Comparison of ENCODE assay signal across 30 mouse cellular contexts in genomic region chr11:99098924-99099323, GRCm38 (mm10). TPM values are rescaled to one million over a fixed set of nuclear protein-coding genes. Genes with fewer than 3 reads are reported as not detected.
DNase-seq lines count a peak whose midpoint lies in the region; ATAC-seq and TF ChIP-seq lines count a peak whose summit lies in the region.
"Had no signal": no experiment of that assay in that cellular context is flagged by ENCODE, and none has a peak within 500 bp of the region (broad histone marks: within the 10 kb centered on the region; RNA-seq: fewer than 3 reads in every experiment).

No protein-coding gene starts in this region.

- H3K27ac ChIP-seq in intestine, embryonic 16.5 days (ENCODE audit: low read length): no peak overlapping the region
- no peak overlapping the region for H3K27ac ChIP-seq in intestine, postnatal 0 days (ENCODE audit: low read depth, low read length)
- H3K27ac ChIP-seq in limb, embryonic 13.5 days: peak overlapping the region; percentile 72
- H3K27ac ChIP-seq: embryonic facial prominence, embryonic 12.5 days; hindbrain, embryonic 14.5 days; liver, embryonic 13.5 days; macrophage; midbrain, embryonic 15.5 days; neural tube, embryonic 15.5 days had no signal

- H3K27me3 ChIP-seq in intestine, embryonic 16.5 days (replicated peaks; ENCODE audit: control insufficient read depth, insufficient read depth, low read length): no peaks in the 10 kb centered on the region
- H3K27me3 ChIP-seq in intestine, postnatal 0 days (replicated peaks; ENCODE audit: control insufficient read depth, insufficient read depth, low read length): no peaks in the 10 kb centered on the region
- H3K27me3 ChIP-seq in limb, embryonic 13.5 days: no peaks in the 10 kb centered on the region
- H3K27me3 ChIP-seq: embryonic facial prominence, embryonic 12.5 days; liver, embryonic 13.5 days; midbrain, embryonic 15.5 days; neural tube, embryonic 15.5 days had no signal

- ATAC-seq in intestine, embryonic 16.5 days: no peak
- no peak for ATAC-seq in intestine, postnatal 0 days
- ATAC-seq in activated CD4-positive, CD25-positive, alpha-beta regulatory T cell, adult 4 months: peak; percentile 46
- no peak for ATAC-seq in limb, embryonic 13.5 days (ENCODE audit: low FRiP score, low read depth)
- no peak for ATAC-seq in megakaryocyte progenitor cell, adult 5-6 weeks (replicated peaks; ENCODE audit: poor library complexity)
- ATAC-seq: forebrain, embryonic 14.5 days; inflammation-experienced regulatory T-cells, adult 6 months; lung, postnatal 0 days; midbrain, embryonic 15.5 days had no signal

- H3K4me3 ChIP-seq in intestine, embryonic 16.5 days (ENCODE audit: low read length): no peak overlapping the region
- H3K4me3 ChIP-seq in intestine, postnatal 0 days (ENCODE audit: low read depth, low read length): no peak overlapping the region
- no peak overlapping the region for H3K4me3 ChIP-seq in limb, embryonic 13.5 days
- H3K4me3 ChIP-seq: embryonic facial prominence, embryonic 12.5 days; liver, embryonic 13.5 days; midbrain, embryonic 15.5 days; neural tube, embryonic 15.5 days had no signal

- DNase-seq in 416B (ENCODE audit: low read depth): peak; percentile 59
- no peak for DNase-seq in frontal cortex, adult 2 months (ENCODE audit: extremely low spot score in 1 of 2, low spot score in 1 of 2)
- no peak for DNase-seq in lung, postnatal 36 days
- DNase-seq: adrenal gland, adult 8-10 months; cerebellum, adult 8-10 months; cerebellum, postnatal 36 days; layer of hippocampus, postnatal 36 days; liver, embryonic 13.5 days; lung, adult 18-20 months; retina, postnatal 1 day; spleen, adult 18-20 months; thymus, adult 2 months; thymus, postnatal 36 days had no signal

- WGBS in intestine, embryonic 16.5 days: 89% methylated on average over 9 of the region's 9 CpGs
- 87% methylated on average over 9 of the region's 9 CpGs for WGBS in intestine, postnatal 0 days
- 90% methylated on average over 9 of the region's 9 CpGs for WGBS in limb, embryonic 13.5 days

- no peaks in the 10 kb centered on the region for H3K36me3 ChIP-seq in intestine, embryonic 16.5 days (ENCODE audit: control insufficient read depth, insufficient read depth, low read length)
- H3K36me3 ChIP-seq in intestine, postnatal 0 days (ENCODE audit: control insufficient read depth, insufficient read depth): no peaks in the 10 kb centered on the region
- no peaks in the 10 kb centered on the region for H3K36me3 ChIP-seq in limb, embryonic 13.5 days
- H3K36me3 ChIP-seq: embryonic facial prominence, embryonic 12.5 days; liver, embryonic 13.5 days; midbrain, embryonic 15.5 days; neural tube, embryonic 15.5 days had no signal

- no peaks in the 10 kb centered on the region; the same call in 1 of the 2 replicates for H3K4me1 ChIP-seq in intestine, embryonic 16.5 days (ENCODE audit: control insufficient read depth, insufficient read depth, low read length)
- no peaks in the 10 kb centered on the region for H3K4me1 ChIP-seq in intestine, postnatal 0 days (replicated peaks; ENCODE audit: control insufficient read depth, insufficient read depth, low read length)
- peaks cover 63% of the 10 kb centered on the region for H3K4me1 ChIP-seq in limb, embryonic 13.5 days
- H3K4me1 ChIP-seq: liver, embryonic 13.5 days; midbrain, embryonic 15.5 days had no signal

- H3K4me2 ChIP-seq in intestine, embryonic 16.5 days (ENCODE audit: low read depth, low read length): no peak overlapping the region
- no peak overlapping the region for H3K4me2 ChIP-seq in intestine, postnatal 0 days (replicated peaks; ENCODE audit: low read depth)
- H3K4me2 ChIP-seq in limb, embryonic 13.5 days (replicated peaks): no peak overlapping the region
- H3K4me2 ChIP-seq: embryonic facial prominence, embryonic 12.5 days; hindbrain, embryonic 14.5 days; liver, embryonic 13.5 days; midbrain, embryonic 15.5 days; neural tube, embryonic 15.5 days had no signal

- H3K9ac ChIP-seq in intestine, embryonic 16.5 days (ENCODE audit: low read depth, low read length): 0 out of 2 replicates have a peak overlapping the region, but pooled peaks have one; percentile 16
- no peak overlapping the region for H3K9ac ChIP-seq in intestine, postnatal 0 days (ENCODE audit: low read depth, low read length)
- no peak overlapping the region for H3K9ac ChIP-seq in limb, embryonic 13.5 days
- H3K9ac ChIP-seq: embryonic facial prominence, embryonic 12.5 days; hindbrain, embryonic 14.5 days; liver, embryonic 13.5 days; midbrain, embryonic 15.5 days; neural tube, embryonic 15.5 days had no signal

- no peaks in the 10 kb centered on the region for H3K9me3 ChIP-seq in intestine, embryonic 16.5 days (ENCODE audit: control insufficient read depth, low read length)
- no peaks in the 10 kb centered on the region for H3K9me3 ChIP-seq in intestine, postnatal 0 days (ENCODE audit: control insufficient read depth)
- H3K9me3 ChIP-seq in limb, embryonic 13.5 days: peaks cover 5% of the 10 kb centered on the region; the same call in 1 of the 2 replicates
- H3K9me3 ChIP-seq: embryonic facial prominence, embryonic 12.5 days; liver, embryonic 13.5 days; midbrain, embryonic 15.5 days; neural tube, embryonic 15.5 days had no signal

- TF ChIP-seq CTCF in intestine, postnatal 0 days (IDR thresholded peaks at IDR 0.05; ENCODE audit: low read depth): no peak

RNA-seq across cellular contexts. Expression of gene Tns4, which starts 9.8 kb away (rescaled TPM):
- polyA plus RNA-seq in intestine, embryonic 16.5 days (2015; fragmentation: Nextera tagmentation; extraction: Ambion mirVana): 0.65 and 1.3 TPM in 2 replicates
- 0.39 and 0.53 TPM in 2 replicates for polyA plus RNA-seq in intestine, postnatal 0 days (2015; fragmentation: Nextera tagmentation; extraction: Ambion mirVana)
- polyA plus RNA-seq in activated CD4-positive, CD25-positive, alpha-beta regulatory T cell, adult 4 months (2017; shearing (Covaris generic)): not detected
- 0.55 and 1.2 TPM in 2 replicates for polyA plus RNA-seq in limb, embryonic 13.5 days (2015; fragmentation: Nextera tagmentation; extraction: Ambion mirVana)
- polyA plus RNA-seq in frontal cortex, adult 2 months (2012; rRNA removed): 0.19 and 0.34 TPM in 2 replicates
- total RNA-seq in megakaryocyte progenitor cell, adult 5-6 weeks (2015): 2.1 and 2.4 TPM in 2 replicates
- 1.4 and 1.8 TPM in 2 replicates for total RNA-seq in megakaryocyte progenitor cell, adult 5-6 weeks (2017)
- total RNA-seq: gastrocnemius, postnatal 10 days; hematopoietic stem cell, adult 5-6 weeks; layer of hippocampus, postnatal 36 days had no signal

RNA-seq across cellular contexts. Expression of gene Ccr7, which starts 56.0 kb away (rescaled TPM):
- polyA plus RNA-seq in intestine, embryonic 16.5 days (2015; fragmentation: Nextera tagmentation; extraction: Ambion mirVana): 0.36 and 0.64 TPM in 2 replicates
- polyA plus RNA-seq in intestine, postnatal 0 days (2015; fragmentation: Nextera tagmentation; extraction: Ambion mirVana): 0.14 TPM in 1 of 2 replicates, not detected in the other
- polyA plus RNA-seq in activated CD4-positive, CD25-positive, alpha-beta regulatory T cell, adult 4 months (2017; shearing (Covaris generic)): 100 to 1,000 TPM; 243 to 261 TPM
- polyA plus RNA-seq in limb, embryonic 13.5 days (2015; fragmentation: Nextera tagmentation; extraction: Ambion mirVana): 0.39 and 0.83 TPM in 2 replicates
- 0.14 and 0.19 TPM in 2 replicates for polyA plus RNA-seq in frontal cortex, adult 2 months (2012; rRNA removed)
- 0.17 and 0.22 TPM in 2 replicates for total RNA-seq in megakaryocyte progenitor cell, adult 5-6 weeks (2015)
- not detected in 2 replicates for total RNA-seq in megakaryocyte progenitor cell, adult 5-6 weeks (2017)
- total RNA-seq: granulocyte monocyte progenitor cell, adult 5-6 weeks; layer of hippocampus, adult 8-10 months; layer of hippocampus, postnatal 36 days had no signal
- polyA plus RNA-seq: forebrain, embryonic 14.5 days; hindbrain, embryonic 14.5 days; midbrain, embryonic 15.5 days; neural tube, embryonic 15.5 days had no signal

RNA-seq across cellular contexts. Expression of gene Igfbp4, which starts 57.9 kb away (rescaled TPM):
- 345 and 352 TPM in 2 replicates for polyA plus RNA-seq in intestine, embryonic 16.5 days (2015; fragmentation: Nextera tagmentation; extraction: Ambion mirVana)
- 174 and 176 TPM in 2 replicates for polyA plus RNA-seq in intestine, postnatal 0 days (2015; fragmentation: Nextera tagmentation; extraction: Ambion mirVana)
- 10 to 100 TPM; 33.7 to 43.6 TPM for polyA plus RNA-seq in activated CD4-positive, CD25-positive, alpha-beta regulatory T cell, adult 4 months (2017; shearing (Covaris generic))
- polyA plus RNA-seq in limb, embryonic 13.5 days (2015; fragmentation: Nextera tagmentation; extraction: Ambion mirVana): 1,212 and 1,268 TPM in 2 replicates
- polyA plus RNA-seq in frontal cortex, adult 2 months (2012; rRNA removed): 64.3 and 86.3 TPM in 2 replicates
- total RNA-seq in megakaryocyte progenitor cell, adult 5-6 weeks (2015): 188 and 211 TPM in 2 replicates
- 327 and 329 TPM in 2 replicates for total RNA-seq in megakaryocyte progenitor cell, adult 5-6 weeks (2017)

Comparison
In these comparisons a context has a peak if more than half of its experiments do, and no peak if none do; other contexts are left out.
1. RNA of gene Ccr7, which starts 56.0 kb away (polyA plus RNA-seq): 243 to 261 TPM in activated CD4-positive, CD25-positive, alpha-beta regulatory T cell, adult 4 months; 0.36 to 0.64 TPM in intestine, embryonic 16.5 days, 0.39 to 0.83 TPM in limb, embryonic 13.5 days, 0.14 TPM in intestine, postnatal 0 days and 0.14 to 0.19 TPM in frontal cortex, adult 2 months; every median in the first group is over 100 times any median in the second.